Mouse (Mus musculus): ENCODE results near the gene 4930579F01Rik.

- TF ChIP-seq EP300 (optimal IDR thresholded peaks at IDR 0.05) (no peak), CTCF (IDR thresholded peaks at IDR 0.05; ENCODE audit: low read depth) (no peak)
These were observed 75.2 kb downstream of the 4930579F01Rik start for GRCm38 (mm10) chr3:138118392-138118791.
